Mouse (Mus musculus) R1 (cell line): ENCODE measurements around the gene Dock4.

ENCODE experiments used
- DNase-seq: peaks from one replicate; pipeline ENCODE4 v3.0.0-alpha.2; 2018; ENCODE audit warnings: low read depth, low spot score

Gene Dock4

GRCm38 (mm10) chr12:40445648-40446449 is at the start of gene Dock4, which contains the start of gene Zfp277:
Gene Dock4, plus strand, starts transcription at chr12:40445952.
Gene Zfp277, minus strand, starts transcription at chr12:40445902.
- peak; percentile 99 for DNase-seq

DNA sequence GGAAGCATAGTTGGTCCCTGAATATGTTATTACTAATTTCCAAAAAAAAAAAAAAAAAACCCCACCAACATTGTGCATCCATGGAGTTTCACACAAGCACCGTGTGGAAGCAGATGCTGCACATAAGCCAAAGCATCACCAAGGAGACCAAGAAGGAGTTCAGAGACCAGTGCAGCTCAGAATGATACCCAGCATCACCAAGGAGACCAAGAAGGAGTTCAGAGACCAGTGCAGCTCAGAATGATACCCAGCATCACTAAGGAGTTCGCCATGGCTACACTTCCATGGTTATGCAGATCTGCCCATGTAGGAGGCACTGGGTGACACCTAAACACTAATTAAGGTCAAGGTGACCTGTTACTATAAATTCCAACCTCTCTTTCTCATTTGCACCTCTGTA is 46.8 kb upstream of the Dock4 start:
- no peak for DNase-seq

- DNase-seq, result no peak
Measured at GRCm38 (mm10) chr12:40399386-40399785, 46.4 kb upstream of the Dock4 start.

- no peak for DNase-seq
Measured at GRCm38 (mm10) chr12:40399812-40400211, 45.9 kb upstream of the Dock4 start.

DNA sequence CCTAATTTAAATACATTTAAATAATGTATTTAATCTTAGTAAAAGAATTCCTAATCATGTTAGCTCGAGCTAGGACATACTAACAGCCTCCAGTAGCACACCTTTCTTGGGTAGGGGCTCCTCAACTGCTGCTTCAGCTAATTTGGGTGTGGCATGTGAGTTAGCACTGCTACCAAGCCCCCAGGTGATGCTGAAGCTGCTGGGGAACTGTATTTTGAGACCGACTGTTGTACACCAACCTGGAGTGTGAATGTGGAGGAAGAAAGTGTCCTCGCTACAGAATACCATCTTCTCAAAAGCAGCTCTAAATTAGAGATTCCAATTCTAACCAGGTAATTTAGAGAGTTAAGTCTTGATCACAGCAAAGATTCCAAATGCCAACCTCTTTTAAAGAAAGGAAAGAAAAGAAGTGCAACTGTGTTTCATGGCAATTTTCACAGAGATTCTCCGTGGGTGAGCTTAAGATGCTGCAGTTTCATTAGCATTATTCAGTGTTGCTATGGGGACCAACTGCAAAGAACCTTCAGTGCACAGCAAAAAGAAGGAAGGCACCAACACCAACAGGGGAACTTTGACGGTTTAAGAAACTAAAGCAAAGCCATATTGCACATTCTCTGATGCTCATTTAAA is 31.0 kb upstream of the Dock4 start:
- DNase-seq, result no peak

GRCm38 (mm10) chr12:40415312-40415925 is 30.3 kb upstream of the Dock4 start:
- no peak for DNase-seq

GRCm38 (mm10) chr12:40417257-40417656 is 28.5 kb upstream of the Dock4 start:
- no peak for DNase-seq

DNA sequence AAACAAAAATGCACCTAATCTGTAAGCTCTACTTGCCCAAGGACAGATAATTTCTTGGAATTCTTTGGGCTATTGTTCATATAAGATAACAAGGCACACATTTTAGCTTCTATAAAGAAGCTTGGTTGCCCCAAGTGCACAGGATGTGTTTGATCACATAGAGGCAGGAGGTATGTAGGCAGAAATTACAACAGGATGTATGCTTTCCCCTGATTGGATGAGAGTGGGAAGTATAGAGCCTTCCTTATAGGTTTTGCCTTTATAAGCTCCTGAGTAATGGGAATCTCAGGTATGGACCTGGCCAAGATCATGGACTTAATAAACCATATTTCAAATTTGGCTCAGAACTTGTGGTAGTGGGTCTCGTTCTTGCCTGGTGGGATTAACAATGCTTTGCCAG is 20.8 kb upstream of the Dock4 start:
- DNase-seq, result no peak

DNA sequence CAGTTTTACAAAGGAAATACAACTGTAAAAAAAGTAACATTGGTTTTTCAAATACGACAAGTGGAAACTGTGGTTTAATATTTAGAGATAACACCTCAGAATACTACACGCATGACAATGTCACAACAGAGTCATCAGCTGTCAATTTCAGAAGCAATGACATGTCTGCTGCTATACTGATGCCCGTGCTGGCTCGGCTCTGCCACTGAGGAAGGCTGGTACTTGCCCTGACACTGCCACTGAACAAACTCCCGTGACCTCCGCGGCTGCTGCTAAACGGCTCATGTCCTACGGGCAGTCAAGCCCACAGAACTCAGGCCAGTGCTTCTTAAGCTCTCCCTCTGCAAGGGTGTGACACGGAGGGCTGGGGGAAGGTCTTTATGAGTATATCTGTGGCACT is 18.1 kb upstream of the Dock4 start:
- DNase-seq, result no peak

- no peak for DNase-seq
Measured at GRCm38 (mm10) chr12:40429976-40430375, 15.8 kb upstream of the Dock4 start.

- peak; percentile 13 for DNase-seq
Measured at GRCm38 (mm10) chr12:40431075-40431474, 14.7 kb upstream of the Dock4 start.

GRCm38 (mm10) chr12:40434101-40434500 is 11.7 kb upstream of the Dock4 start:
- no peak for DNase-seq

DNA sequence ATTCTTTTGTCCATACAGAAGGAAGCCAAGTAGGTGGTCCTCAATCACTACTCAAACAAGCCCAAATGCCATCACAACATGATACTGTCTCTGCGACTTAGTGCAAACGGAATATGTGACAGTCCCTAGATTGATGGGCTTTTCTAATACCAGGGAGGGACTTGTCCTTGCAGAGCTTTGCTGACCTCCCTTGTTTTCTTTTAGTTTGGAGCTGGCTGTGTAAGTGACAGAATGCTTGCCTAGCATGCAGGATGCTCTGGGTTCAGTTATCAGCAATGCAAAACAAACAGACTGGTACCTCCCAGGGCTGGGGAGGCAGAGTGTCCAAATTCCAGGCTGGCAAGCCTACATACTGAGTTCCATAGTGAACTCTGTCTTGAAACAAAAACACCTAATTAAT is 7.7 kb upstream of the Dock4 start:
- DNase-seq, result no peak

DNA sequence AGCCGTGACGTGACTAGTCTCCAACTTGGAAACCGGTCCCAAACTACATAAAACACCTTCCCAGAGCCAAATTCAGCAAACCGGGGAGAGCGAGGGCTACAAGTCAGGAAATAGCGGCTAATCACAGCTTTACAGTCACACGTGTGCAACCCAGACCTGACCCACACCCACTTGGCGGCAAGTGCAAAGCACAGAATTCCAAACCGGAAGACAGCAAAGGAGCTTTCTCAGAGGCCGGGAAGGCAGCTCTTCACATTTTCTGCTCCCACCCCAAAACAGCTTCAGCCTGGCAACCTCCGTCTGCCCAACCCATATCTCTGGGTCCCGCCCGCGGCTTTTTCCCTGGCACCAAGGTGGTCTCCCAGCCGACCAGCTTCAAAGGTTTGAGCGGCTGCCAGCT is 546 bp upstream of the Dock4 start:
- DNase-seq, result peak; percentile 75

DNA sequence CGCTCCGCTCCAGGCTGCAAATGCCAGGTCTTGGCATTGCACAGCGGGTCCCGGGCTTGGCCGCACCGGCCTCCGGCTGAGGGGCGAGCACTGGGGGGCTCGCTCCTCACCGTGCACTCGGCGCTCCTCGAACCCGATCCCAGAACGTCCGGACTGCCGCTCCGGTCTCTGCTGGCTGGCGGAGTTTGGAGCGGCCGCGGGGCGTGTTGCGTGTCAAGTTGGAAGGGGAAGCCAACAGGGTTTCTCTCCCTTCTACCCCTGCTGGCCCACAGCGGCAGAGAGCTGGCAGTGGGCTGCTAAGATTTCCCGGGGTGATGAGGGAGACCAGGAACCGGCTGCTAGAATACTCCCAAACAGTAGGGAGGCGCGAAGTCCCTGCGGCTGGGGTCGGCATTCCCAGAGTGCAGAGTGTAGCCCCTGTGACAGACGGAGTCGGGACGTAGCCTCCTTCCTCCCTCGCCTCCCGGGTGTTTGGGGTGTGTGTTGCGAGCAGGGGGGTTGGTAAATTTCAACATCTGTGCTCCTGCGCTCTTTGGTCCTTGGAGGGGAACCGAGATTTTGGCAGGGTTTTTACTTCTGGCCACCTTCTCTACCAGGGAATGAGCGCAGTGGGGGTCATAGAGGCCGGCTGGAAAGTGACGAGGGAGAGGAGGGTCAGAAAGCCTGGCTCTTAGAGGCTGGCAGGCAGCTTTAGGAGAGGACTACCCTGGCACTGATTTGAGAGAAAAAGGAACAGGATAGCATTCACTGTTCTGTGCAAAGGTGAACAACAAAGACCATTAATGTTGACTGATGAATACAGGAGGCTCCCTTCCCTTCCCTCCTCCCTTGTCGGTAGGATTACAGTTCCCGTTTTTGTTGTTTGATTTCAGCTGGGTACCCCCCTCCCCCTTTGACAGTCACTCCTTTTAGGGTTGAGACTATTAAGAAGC is 964 bp downstream of the Dock4 start:
- DNase-seq, result peak; percentile 59

DNA sequence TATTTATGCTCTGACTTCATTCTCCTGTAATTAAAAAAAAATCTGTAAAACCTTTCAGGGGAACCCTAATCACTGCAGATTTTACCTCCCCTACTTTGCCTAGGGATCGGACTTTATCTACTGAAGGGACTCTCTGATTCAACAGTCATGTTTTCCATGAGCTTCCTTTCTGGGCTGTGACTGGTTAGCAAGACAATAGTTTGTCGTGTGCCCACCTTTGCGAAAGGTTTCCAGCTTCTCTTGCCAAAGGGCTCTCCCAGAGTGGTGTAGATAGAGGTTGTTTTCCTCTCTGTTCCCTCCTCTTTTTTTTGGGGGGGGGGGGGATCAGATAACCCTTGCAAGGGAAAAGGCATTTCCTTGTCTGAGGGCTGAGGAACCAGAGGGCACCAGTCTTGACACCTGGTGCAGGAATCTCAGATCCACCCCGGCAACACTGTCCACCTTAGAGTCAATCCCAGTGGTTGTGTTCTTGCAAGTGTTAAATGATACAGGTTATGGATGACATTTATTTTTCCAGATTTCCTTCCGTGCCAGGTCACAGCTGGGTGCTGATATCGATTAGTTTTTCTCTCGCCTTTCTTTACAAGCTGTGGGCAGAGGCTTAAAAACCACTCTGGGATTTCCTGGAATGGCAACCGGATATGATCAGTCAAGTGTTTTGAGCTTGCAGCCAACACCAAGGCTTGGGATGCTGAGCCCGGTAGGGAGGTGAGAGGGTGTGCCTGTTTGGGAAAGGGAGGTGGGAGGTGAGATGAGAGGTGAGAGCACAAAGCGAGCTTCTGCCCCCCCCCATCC is 2.0 kb downstream of the Dock4 start:
- peak; percentile 27 for DNase-seq

DNA sequence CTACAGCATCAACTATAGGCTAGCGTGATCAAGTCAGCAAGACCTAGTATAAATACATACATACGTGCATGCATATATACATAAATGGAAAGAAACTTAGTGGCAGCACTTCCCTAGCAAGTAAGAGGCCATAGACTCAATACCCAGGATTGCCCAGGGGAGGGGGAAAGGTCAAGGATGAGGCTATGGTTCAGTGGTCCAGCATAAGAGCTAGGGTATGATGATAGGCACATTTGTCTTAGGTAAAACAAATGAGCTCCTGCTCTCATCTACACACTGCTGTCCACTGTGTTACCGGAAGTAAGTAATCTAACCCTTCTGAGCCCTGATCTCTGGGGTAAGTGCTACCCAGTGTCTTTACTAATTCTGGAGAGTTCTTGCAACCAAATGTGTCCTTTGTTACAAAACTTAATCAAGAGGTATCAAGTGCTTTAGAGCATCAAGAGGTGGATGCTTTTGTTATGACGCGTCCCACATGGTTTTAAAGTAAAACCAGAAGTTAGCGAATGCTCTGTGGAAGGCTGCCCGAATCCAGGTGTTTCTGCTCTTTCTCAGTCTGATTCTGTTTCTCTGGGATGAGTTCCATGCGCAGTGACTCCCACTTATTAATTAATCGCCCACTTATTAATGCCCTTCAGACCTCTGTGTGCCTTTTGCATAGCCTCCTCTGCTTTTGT is 3.5 kb downstream of the Dock4 start:
- DNase-seq, result no peak

DNA sequence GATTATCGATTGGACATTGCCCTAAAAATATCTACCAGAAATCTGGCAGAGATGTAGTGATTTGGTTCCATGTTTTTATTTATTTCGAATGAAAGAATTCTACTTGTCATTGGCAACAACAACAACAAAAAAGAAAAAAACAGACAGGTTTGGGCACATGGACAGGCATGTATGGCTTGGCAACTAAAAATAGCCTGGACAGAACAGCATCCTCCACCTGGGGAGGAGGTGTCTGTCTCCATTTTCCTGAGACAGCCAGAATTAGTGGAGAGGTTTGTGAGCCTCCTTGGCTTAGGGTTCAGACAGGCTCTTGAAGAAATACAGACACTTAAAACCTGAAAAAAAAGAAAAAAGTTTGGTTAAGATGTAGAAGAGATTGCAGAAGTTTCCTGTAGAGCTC is 10.8 kb downstream of the Dock4 start:
- no peak for DNase-seq

DNA sequence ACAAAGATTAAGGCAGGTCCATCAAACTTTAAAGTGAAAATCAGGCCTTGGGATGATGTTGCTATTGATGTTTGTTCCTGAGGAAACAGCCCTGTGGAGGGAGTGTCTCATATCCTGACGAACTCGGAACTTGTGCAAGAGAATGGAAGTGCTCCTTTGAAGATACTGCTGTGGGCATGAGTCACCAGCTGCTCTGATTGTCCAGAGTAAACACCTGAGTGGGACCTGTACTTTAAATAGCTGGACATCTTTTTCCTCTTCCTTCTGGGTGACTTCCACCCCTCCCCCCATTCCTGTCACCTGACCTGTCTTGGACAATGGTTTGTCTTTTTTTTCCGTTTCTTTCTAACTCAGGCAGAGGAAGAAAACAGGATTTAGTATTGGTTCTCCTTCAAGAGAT is 13.2 kb downstream of the Dock4 start:
- DNase-seq, result no peak

DNA sequence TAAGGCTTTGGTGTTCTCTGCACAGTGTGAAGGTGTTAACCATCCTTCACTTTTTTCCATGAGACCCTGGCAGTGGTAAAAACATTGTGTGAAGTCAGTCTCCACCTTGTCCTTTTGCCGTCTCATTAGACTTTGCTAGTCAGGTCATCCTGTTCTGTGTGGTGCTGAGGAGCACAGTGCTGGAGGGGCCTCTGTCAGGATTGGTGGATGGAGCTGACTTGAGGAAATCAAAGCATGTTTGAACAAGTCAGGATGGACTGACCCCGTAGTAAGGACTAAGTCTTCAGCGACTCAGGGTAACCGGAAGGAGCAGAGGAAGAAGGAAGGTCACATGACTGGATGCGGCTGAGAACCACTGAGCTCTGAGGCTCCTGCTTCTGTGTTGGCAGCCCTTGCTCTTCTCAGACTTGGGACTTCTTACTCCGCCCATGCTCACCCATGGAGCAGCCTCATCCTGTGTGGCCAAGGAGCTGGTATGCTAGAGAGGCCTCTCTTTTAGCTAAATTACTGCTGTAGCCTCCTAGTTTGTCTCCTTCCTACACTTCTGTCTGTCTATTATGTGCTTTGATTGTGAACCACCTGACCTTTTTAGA is 14.0 kb downstream of the Dock4 start:
- peak; percentile 39 for DNase-seq
